Mouse (Mus musculus) gastrocnemius, adult 8-10 months (tissue): ENCODE measurements at regions not wholly inside any gene's neighbourhood (a gene's known extent, or its start where the extent isn't known, plus 50 kb on each side); places are given as distances from the start of the nearest gene placed in this dataset.

Experiments used
- DNase-seq, 2 experiments: peaks; one replicate each; pipeline ENCODE4 v3.0.0; 2022; ENCODE audit warnings: low spot score in 2 of 2

- DNase-seq, result no peak
Observed at GRCm38 (mm10) chr8:8484546-8484945, 176.5 kb downstream of the Efnb2 start.

- no peak for DNase-seq
Observed at GRCm38 (mm10) chr8:8482707-8483480, 178.1 kb downstream of the Efnb2 start.

- peak in 1 of 2 experiments; percentile 12 for DNase-seq
Observed at GRCm38 (mm10) chr8:8477456-8477855, 183.6 kb downstream of the Efnb2 start.

- DNase-seq, result no peak
Observed at GRCm38 (mm10) chr8:8468552-8468951, 192.5 kb downstream of the Efnb2 start.

GRCm38 (mm10) chr8:8466526-8467244, 194.4 kb downstream of the Efnb2 start:
- DNase-seq, result no peak

- DNase-seq, result no peak
Observed at GRCm38 (mm10) chr8:8462455-8462854, 198.6 kb downstream of the Efnb2 start.

- no peak for DNase-seq
Observed at GRCm38 (mm10) chr8:8457536-8457935, 203.5 kb downstream of the Efnb2 start.

- no peak for DNase-seq
Observed at GRCm38 (mm10) chr8:8453944-8454343, 207.1 kb downstream of the Efnb2 start.

GRCm38 (mm10) chr8:8452226-8452625, 208.8 kb downstream of the Efnb2 start:
- no peak for DNase-seq

GRCm38 (mm10) chr8:8448911-8449310, 212.1 kb downstream of the Efnb2 start:
- no peak for DNase-seq

GRCm38 (mm10) chr8:8441568-8441967, 219.5 kb downstream of the Efnb2 start:
- DNase-seq, result no peak

GRCm38 (mm10) chr8:8440903-8441302, 220.1 kb downstream of the Efnb2 start:
- no peak for DNase-seq

- no peak for DNase-seq
Observed at GRCm38 (mm10) chr8:8426201-8426600, 234.8 kb downstream of the Efnb2 start.

GRCm38 (mm10) chr8:8423443-8423842, 237.6 kb downstream of the Efnb2 start:
- no peak for DNase-seq

GRCm38 (mm10) chr8:8421713-8422112, 239.3 kb downstream of the Efnb2 start:
- DNase-seq, result no peak

GRCm38 (mm10) chr8:8419360-8420330, 241.4 kb downstream of the Efnb2 start:
- DNase-seq, result no peak

- DNase-seq, result no peak
Observed at GRCm38 (mm10) chr8:8418929-8419328, 242.1 kb downstream of the Efnb2 start.

GRCm38 (mm10) chr8:8418525-8418924, 242.5 kb downstream of the Efnb2 start:
- no peak for DNase-seq

- DNase-seq, result no peak
Observed at GRCm38 (mm10) chr8:8416092-8416701, 244.8 kb downstream of the Efnb2 start.

GRCm38 (mm10) chr8:8407357-8407756, 253.7 kb downstream of the Efnb2 start:
- no peak for DNase-seq

GRCm38 (mm10) chr8:8403410-8403809, 257.6 kb downstream of the Efnb2 start:
- no peak for DNase-seq
